Mouse (Mus musculus) ovary, postnatal 14 days (tissue): ENCODE results near the gene Ankrd55.
"Not testable (repeated sequence)": the region's sequence is repeated elsewhere in the genome, so short reads cannot be mapped to it uniquely, and the experiment has no call there.

Experiments
- DNase-seq: peaks from one replicate; pipeline ENCODE4 v3.0.0; 2022; ENCODE audit warnings: low spot score

The Ankrd55 gene

GRCm38 (mm10) chr13:112412824-112413223 is 124.6 kb downstream of the Ankrd55 start:
- DNase-seq, result no peak

- DNase-seq, result no peak
These were observed 125.4 kb downstream of the Ankrd55 start for GRCm38 (mm10) chr13:112413611-112414010.

- DNase-seq, result no peak
These were observed 127.6 kb downstream of the Ankrd55 start for GRCm38 (mm10) chr13:112415896-112416295.

GRCm38 (mm10) chr13:112416410-112417162 is 128.3 kb downstream of the Ankrd55 start:
- DNase-seq, result no peak

- no peak for DNase-seq
These were observed 128.9 kb downstream of the Ankrd55 start for GRCm38 (mm10) chr13:112417163-112417523.

- DNase-seq, result no peak
These were observed 129.7 kb downstream of the Ankrd55 start for GRCm38 (mm10) chr13:112417861-112418423.

GRCm38 (mm10) chr13:112418595-112418994 is 130.3 kb downstream of the Ankrd55 start:
- no peak for DNase-seq

GRCm38 (mm10) chr13:112424212-112424611 is 136.0 kb downstream of the Ankrd55 start:
- DNase-seq, result no peak

- DNase-seq, result no peak
These were observed 136.4 kb downstream of the Ankrd55 start for GRCm38 (mm10) chr13:112424635-112425034.

GRCm38 (mm10) chr13:112425181-112425654 is 137.0 kb downstream of the Ankrd55 start:
- DNase-seq, result no peak

- no peak for DNase-seq
These were observed 138.2 kb downstream of the Ankrd55 start for GRCm38 (mm10) chr13:112426265-112427135.

GRCm38 (mm10) chr13:112427136-112427470 is 138.9 kb downstream of the Ankrd55 start:
- not testable (repeated sequence) for DNase-seq

GRCm38 (mm10) chr13:112427521-112427920 is 139.3 kb downstream of the Ankrd55 start:
- DNase-seq, result no peak

GRCm38 (mm10) chr13:112433271-112433670 is 145.0 kb downstream of the Ankrd55 start:
- DNase-seq, result no peak
